Mouse (Mus musculus) bone marrow, adult 2 months (tissue): ENCODE results near the gene Map2k2.

Experiments used
- CTCF ChIP-seq: fragments of 200-500 bp; IDR thresholded peaks from 2 replicates; pipeline ENCODE4 v1.5.1; 2011; ENCODE audit warnings: low read length, control low read depth; ENCODE audit not compliant: control insufficient read depth, insufficient read depth
- POLR2A ChIP-seq: fragments of 200-500 bp; IDR thresholded peaks from 2 replicates; pipeline ENCODE4 v1.6.1; 2011; ENCODE audit warnings: low read depth, mild to moderate bottlenecking, control low read depth, low read length, borderline replicate concordance; ENCODE audit not compliant: control insufficient read depth

GRCm38 (mm10) chr10:81154313-81154712, 48.6 kb downstream of the Map2k2 start:
- no peak for TF ChIP-seq CTCF
- no peak for TF ChIP-seq POLR2A
